Mouse (Mus musculus) myocyte (in vitro differentiated cells): ENCODE measurements around the gene Trdmt1.

Experiments
- E2F4 ChIP-seq: IDR thresholded peaks from one replicate; pipeline ENCODE4 v1.6.1; 2011; ENCODE audit warnings: mild to moderate bottlenecking, control low read depth, moderate library complexity; ENCODE audit not compliant: insufficient read depth
- MAX ChIP-seq: IDR thresholded peaks from one replicate; pipeline ENCODE4 v1.6.1; 2011; ENCODE audit warnings: low read depth, mild to moderate bottlenecking, control low read depth
- POLR2A ChIP-seq: IDR thresholded peaks from one replicate; pipeline ENCODE4 v1.6.1; 2011; ENCODE audit warnings: low read depth, mild to moderate bottlenecking, control low read depth, moderate library complexity; ENCODE audit not compliant: insufficient read length
- POLR2AphosphoS2 ChIP-seq: IDR thresholded peaks from one replicate; pipeline ENCODE4 v1.6.1; 2011; ENCODE audit warnings: low read depth, control low read depth; ENCODE audit not compliant: insufficient read length
- SRF ChIP-seq: IDR thresholded peaks from one replicate; pipeline ENCODE4 v1.6.1; 2011; ENCODE audit warnings: low read depth; ENCODE audit not compliant: control insufficient read depth, insufficient read length
- USF1 ChIP-seq: IDR thresholded peaks from one replicate; pipeline ENCODE4 v1.6.1; 2011; ENCODE audit warnings: low read depth, mild to moderate bottlenecking, control low read depth, moderate library complexity

DNA sequence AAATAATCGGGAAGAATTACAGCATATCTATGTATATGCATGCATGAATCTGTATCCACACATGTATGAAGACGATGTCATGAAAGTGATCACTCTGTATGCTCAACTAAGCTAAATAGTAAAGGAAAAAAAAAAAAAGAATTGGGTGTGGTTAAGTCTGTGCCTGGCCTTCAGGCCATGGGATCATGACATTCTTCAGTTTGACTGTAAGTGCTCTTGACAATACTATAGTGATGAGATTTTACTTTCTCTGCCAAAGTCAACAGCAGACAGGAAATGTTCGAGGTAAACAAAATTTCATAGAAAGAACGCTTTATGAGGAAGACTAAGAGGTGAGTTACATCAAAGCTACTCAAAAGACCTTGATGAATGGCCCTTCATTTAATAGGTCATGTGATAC, 48.9 kb upstream of the Trdmt1 start:
- TF ChIP-seq POLR2A: no peak
- TF ChIP-seq MAX: no peak
- no peak for TF ChIP-seq E2F4
- TF ChIP-seq USF1: no peak
- TF ChIP-seq SRF: no peak
- TF ChIP-seq POLR2AphosphoS2: no peak
